Mouse (Mus musculus): ENCODE results near the gene Gm266.

The Gm266 gene

DNA sequence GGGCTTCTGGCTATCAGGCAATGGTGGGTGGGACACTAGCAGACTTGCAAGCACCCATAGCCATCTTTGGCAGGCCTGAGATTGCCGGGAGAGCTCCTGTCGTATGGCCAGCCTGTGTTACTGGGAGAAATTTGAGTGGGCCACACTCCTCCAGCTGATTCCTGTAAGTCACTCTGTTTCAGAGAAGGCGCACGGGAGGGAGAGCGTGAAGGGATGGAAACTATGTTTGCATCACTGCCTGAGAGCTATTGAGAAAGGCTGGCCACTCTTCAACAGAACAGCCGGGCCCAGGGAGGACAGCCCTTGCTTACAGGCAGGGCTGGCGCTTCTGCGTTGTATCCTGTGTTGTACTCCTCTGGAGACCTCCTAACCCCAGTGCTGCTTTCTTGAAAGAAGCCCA lies 49.0 kb downstream of the Gm266 start:
- no peak for DNase-seq (ENCODE audit: extremely low read depth, low read depth)

DNA sequence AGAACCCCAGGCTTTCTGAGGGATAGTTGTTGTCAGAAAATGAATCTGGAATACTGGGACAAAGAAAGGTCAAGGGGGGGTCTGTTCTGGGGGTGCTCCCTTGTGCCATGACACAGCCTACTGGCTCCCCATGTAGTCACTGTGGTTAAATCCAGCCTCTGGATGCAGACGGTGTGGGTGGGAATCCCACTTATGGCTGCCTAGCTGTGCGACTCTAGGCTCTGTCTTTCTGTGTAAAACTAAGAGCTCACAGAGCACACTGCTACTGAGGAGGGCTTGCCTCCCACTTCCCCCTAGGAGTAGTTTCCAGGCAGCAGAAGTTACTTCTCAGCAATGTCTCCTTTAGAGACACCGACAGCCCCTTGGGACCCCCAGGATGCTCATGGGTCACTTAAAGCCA lies 49.5 kb downstream of the Gm266 start:
- DNase-seq (ENCODE audit: extremely low read depth, low read depth) = no peak

DNA sequence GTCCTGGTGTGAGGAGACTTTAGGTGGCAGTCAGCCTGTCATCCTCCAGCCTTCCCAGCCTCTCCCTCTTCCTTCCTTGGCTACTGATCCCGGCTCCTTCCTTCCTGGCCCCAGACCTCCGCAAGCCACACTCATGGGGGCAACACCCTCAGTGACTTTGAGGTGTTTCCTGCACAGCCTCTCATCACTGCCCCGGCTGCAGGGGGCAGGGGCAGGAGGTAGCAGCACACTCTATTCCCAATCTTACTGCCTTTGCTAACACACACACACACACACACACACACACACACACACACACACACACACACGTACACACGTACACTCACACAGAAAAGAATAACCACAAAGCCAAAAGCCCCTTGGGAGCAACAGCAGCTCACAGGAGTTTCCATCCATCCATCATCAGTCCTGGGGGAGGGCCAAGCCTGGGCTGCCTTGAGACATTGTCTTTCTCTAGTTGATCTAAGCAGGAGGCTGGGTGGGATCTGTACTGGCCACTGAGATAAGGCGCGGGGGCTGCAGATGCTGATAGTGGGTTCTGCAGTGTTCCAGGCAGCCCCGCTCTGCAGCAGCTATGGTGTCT lies 50.8 kb downstream of the Gm266 start:
- peak; percentile 71 for DNase-seq (ENCODE audit: extremely low read depth, low read depth)
